Mouse (Mus musculus): Measurements from ENCODE around the gene Aph1c. TPM values are rescaled to one million over a fixed set of nuclear protein-coding genes. Genes with fewer than 3 reads are reported as not detected.
A peak's percentile ranks its signal among the peaks of the same experiment; 100 is the strongest.
"Not testable (repeated sequence)": the region's sequence is repeated elsewhere in the genome, so short reads cannot be mapped to it uniquely, and the experiment has no call there.

Aph1c gene
- polyA plus RNA-seq, 1 experiment from 2014 or later: 23.1 TPM

GRCm38 (mm10) chr9:66794629-66795463 lies 39.7 kb downstream of the Aph1c start:
- Histone ChIP-seq H3K36me3 (ENCODE audit: insufficient read depth, low read length) (0 out of 2 replicates have a peak, but pooled peaks cover 2% of the 10 kb centered on the region), H3K4me2 (ENCODE audit: low read length) (peak overlapping the region; percentile 80), H3K27ac (peak overlapping the region; percentile 90), H3K9me3 (replicated peaks; ENCODE audit: low read length) (no peaks in the 10 kb centered on the region), H3K27me3 (ENCODE audit: insufficient read depth, low read length) (no peaks in the 10 kb centered on the region), H3K9ac (ENCODE audit: low read depth, low read length) (peak overlapping the region; percentile 65), H3K4me3 (replicated peaks; ENCODE audit: low read depth, low read length) (peak overlapping the region; percentile 59), H3K4me1 (replicated peaks; ENCODE audit: insufficient read depth, low read length) (no peaks in the 10 kb centered on the region)
- TF ChIP-seq CTCF (IDR thresholded peaks at IDR 0.05; ENCODE audit: low read depth): no peak
- ATAC-seq (replicated peaks; ENCODE audit: low FRiP score, low read depth): peak; percentile 11
- DNase-seq (ENCODE audit: low spot score): no peak
- 1% methylated on average over 43 of the region's 43 CpGs for WGBS

GRCm38 (mm10) chr9:66787821-66788220 lies 46.7 kb downstream of the Aph1c start:
- Histone ChIP-seq H3K4me1 (replicated peaks; ENCODE audit: insufficient read depth, low read length) (no peaks in the 10 kb centered on the region), H3K9me3 (replicated peaks; ENCODE audit: low read length) (no peaks in the 10 kb centered on the region), H3K4me2 (ENCODE audit: low read length) (no peak overlapping the region), H3K4me3 (replicated peaks; ENCODE audit: low read depth, low read length) (no peak overlapping the region), H3K27me3 (ENCODE audit: insufficient read depth, low read length) (no peaks in the 10 kb centered on the region), H3K27ac (no peak overlapping the region), H3K36me3 (ENCODE audit: insufficient read depth, low read length) (0 out of 2 replicates have a peak, but pooled peaks cover 2% of the 10 kb centered on the region), H3K9ac (ENCODE audit: low read depth, low read length) (no peak overlapping the region)
- TF ChIP-seq CTCF (IDR thresholded peaks at IDR 0.05; ENCODE audit: low read depth): peak; percentile 86
- peak; percentile 90 for DNase-seq (ENCODE audit: low spot score)
- ATAC-seq (replicated peaks; ENCODE audit: low FRiP score, low read depth): no peak
- 3% methylated on average over 2 of the region's 2 CpGs for WGBS

GRCm38 (mm10) chr9:66784552-66784951 lies 50.0 kb downstream of the Aph1c start:
- not testable (repeated sequence) for H3K4me2 ChIP-seq (ENCODE audit: low read length); H3K27me3 ChIP-seq (ENCODE audit: insufficient read depth, low read length); H3K4me3 ChIP-seq (replicated peaks; ENCODE audit: low read depth, low read length); DNase-seq (ENCODE audit: low spot score); H3K36me3 ChIP-seq (ENCODE audit: insufficient read depth, low read length); H3K27ac ChIP-seq; ATAC-seq (replicated peaks; ENCODE audit: low FRiP score, low read depth); H3K4me1 ChIP-seq (replicated peaks; ENCODE audit: insufficient read depth, low read length); H3K9me3 ChIP-seq (replicated peaks; ENCODE audit: low read length); H3K9ac ChIP-seq (ENCODE audit: low read depth, low read length)
- TF ChIP-seq CTCF (IDR thresholded peaks at IDR 0.05; ENCODE audit: low read depth): peak; percentile 35; the same call in 1 of the 2 replicates
- WGBS: no CpG with 5 or more reads among the region's 3 CpGs

- DNase-seq (ENCODE audit: low spot score) (peak; percentile 18), ATAC-seq (replicated peaks; ENCODE audit: low FRiP score, low read depth) (0 out of 2 replicates have a peak, but pooled peaks have one; percentile 33)
- H3K4me2 ChIP-seq (ENCODE audit: low read length): no peak overlapping the region
- peak overlapping the region; percentile 66 for H3K27ac ChIP-seq
- H3K27me3 ChIP-seq (ENCODE audit: insufficient read depth, low read length): no peaks in the 10 kb centered on the region
- no peak for TF ChIP-seq CTCF (IDR thresholded peaks at IDR 0.05; ENCODE audit: low read depth)
- H3K36me3 ChIP-seq (ENCODE audit: insufficient read depth, low read length): no peaks in the 10 kb centered on the region
- H3K4me1 ChIP-seq (replicated peaks; ENCODE audit: insufficient read depth, low read length): no peaks in the 10 kb centered on the region
- H3K9ac ChIP-seq (ENCODE audit: low read depth, low read length): no peak overlapping the region
- no peak overlapping the region for H3K4me3 ChIP-seq (replicated peaks; ENCODE audit: low read depth, low read length)
- no peaks in the 10 kb centered on the region for H3K9me3 ChIP-seq (replicated peaks; ENCODE audit: low read length)
Observed at GRCm38 (mm10) chr9:66770701-66771100, 63.8 kb downstream of the Aph1c start.

GRCm38 (mm10) chr9:66769275-66769674 lies 65.3 kb downstream of the Aph1c start:
- H3K36me3 ChIP-seq (ENCODE audit: insufficient read depth, low read length): no peaks in the 10 kb centered on the region
- H3K4me1 ChIP-seq (replicated peaks; ENCODE audit: insufficient read depth, low read length): no peaks in the 10 kb centered on the region
- H3K9me3 ChIP-seq (replicated peaks; ENCODE audit: low read length): no peaks in the 10 kb centered on the region
- no peak overlapping the region for H3K9ac ChIP-seq (ENCODE audit: low read depth, low read length)
- ATAC-seq (replicated peaks; ENCODE audit: low FRiP score, low read depth) (peak; percentile 87), DNase-seq (ENCODE audit: low spot score) (peak; percentile 63)
- no peaks in the 10 kb centered on the region for H3K27me3 ChIP-seq (ENCODE audit: insufficient read depth, low read length)
- 36% methylated on average over 3 of the region's 3 CpGs for WGBS
- no peak overlapping the region for H3K4me3 ChIP-seq (replicated peaks; ENCODE audit: low read depth, low read length)
- H3K27ac ChIP-seq: peak overlapping the region; percentile 60; the same call in 1 of the 2 replicates
- TF ChIP-seq CTCF (IDR thresholded peaks at IDR 0.05; ENCODE audit: low read depth): no peak
- no peak overlapping the region for H3K4me2 ChIP-seq (ENCODE audit: low read length)

- DNase-seq (ENCODE audit: low spot score): no peak
- TF ChIP-seq CTCF (IDR thresholded peaks at IDR 0.05; ENCODE audit: low read depth): no peak
- 78% methylated on average over 1 of the region's 1 CpGs for WGBS
- Histone ChIP-seq H3K9ac (ENCODE audit: low read depth, low read length) (no peak overlapping the region), H3K27ac (peak overlapping the region; percentile 54; the same call in 1 of the 2 replicates), H3K4me3 (replicated peaks; ENCODE audit: low read depth, low read length) (no peak overlapping the region), H3K4me2 (ENCODE audit: low read length) (no peak overlapping the region), H3K27me3 (ENCODE audit: insufficient read depth, low read length) (no peaks in the 10 kb centered on the region), H3K36me3 (ENCODE audit: insufficient read depth, low read length) (no peaks in the 10 kb centered on the region), H3K9me3 (replicated peaks; ENCODE audit: low read length) (no peaks in the 10 kb centered on the region), H3K4me1 (replicated peaks; ENCODE audit: insufficient read depth, low read length) (no peaks in the 10 kb centered on the region)
- ATAC-seq (replicated peaks; ENCODE audit: low FRiP score, low read depth): peak; percentile 68
Observed at GRCm38 (mm10) chr9:66768721-66769120, 65.8 kb downstream of the Aph1c start.

Other genes starting within 250 kb of the Aph1c start
- 58.7 and 63.4 TPM in 2 replicates for gene Usp3, start 241.6 kb downstream of the Aph1c start, polyA plus RNA-seq (2015; fragmentation: Nextera tagmentation; extraction: Ambion mirVana)
- gene Car12, start 121.0 kb downstream of the Aph1c start, polyA plus RNA-seq (2015; fragmentation: Nextera tagmentation; extraction: Ambion mirVana): 52.5 and 60.2 TPM in 2 replicates
- gene Aph1b, start 39.2 kb downstream of the Aph1c start, polyA plus RNA-seq (2015; fragmentation: Nextera tagmentation; extraction: Ambion mirVana): 10.9 and 11.7 TPM in 2 replicates
- gene Gm10647, start 37.7 kb downstream of the Aph1c start, polyA plus RNA-seq (2015; fragmentation: Nextera tagmentation; extraction: Ambion mirVana): 0.29 and 0.40 TPM in 2 replicates
- gene Rab8b, start 85.0 kb upstream of the Aph1c start, polyA plus RNA-seq (2015; fragmentation: Nextera tagmentation; extraction: Ambion mirVana): 9.3 and 10.9 TPM in 2 replicates
- gene Rps27l, start 111.4 kb upstream of the Aph1c start, polyA plus RNA-seq (2015; fragmentation: Nextera tagmentation; extraction: Ambion mirVana): 811 and 895 TPM in 2 replicates
- gene Lactb, start 140.8 kb upstream of the Aph1c start, polyA plus RNA-seq (2015; fragmentation: Nextera tagmentation; extraction: Ambion mirVana): 29.2 and 33.6 TPM in 2 replicates
- 577 and 637 TPM in 2 replicates for gene Tpm1, start 214.7 kb upstream of the Aph1c start, polyA plus RNA-seq (2015; fragmentation: Nextera tagmentation; extraction: Ambion mirVana)